Mouse (Mus musculus) right cerebral cortex, postnatal 14 days (tissue): ENCODE results near the gene Zbtb3.

ENCODE experiments used
- DNase-seq: peaks from one replicate; pipeline ENCODE4 v3.0.0; 2022

Gene Zbtb3

DNA sequence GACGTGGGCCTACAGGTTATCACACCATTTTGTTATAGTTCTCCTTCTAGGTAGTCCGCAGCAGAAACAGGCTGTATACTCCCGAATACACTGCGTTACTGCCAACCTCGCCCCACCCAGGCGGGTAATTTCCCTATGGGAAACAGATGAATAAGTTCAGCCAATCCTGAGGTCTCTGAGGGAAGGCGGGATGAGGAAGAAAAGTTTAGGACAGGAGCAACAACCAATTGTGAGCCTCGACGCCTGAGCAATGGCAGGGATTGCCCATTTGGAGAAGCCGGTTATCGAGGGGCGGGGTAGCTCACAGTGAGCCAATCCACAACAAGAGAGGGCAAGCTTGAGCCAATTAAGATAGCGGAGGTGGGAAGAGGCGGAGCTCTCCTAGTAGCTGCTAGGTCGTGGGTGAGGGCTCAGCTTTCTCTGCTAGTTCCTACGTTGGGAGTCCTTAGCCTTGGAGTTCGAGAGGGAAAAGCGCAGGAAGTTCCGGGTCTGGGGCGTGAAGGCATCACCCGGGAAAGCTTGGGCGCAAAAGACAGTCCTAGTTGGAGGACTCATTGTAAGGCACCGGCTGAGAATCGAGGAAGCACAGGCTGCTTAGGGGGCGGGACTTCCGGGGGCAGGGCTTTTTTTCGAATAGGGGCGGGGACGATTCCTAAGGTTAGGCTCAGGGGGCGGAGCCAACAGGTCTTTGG, at the start of gene Zbtb3:
TSS of gene Zbtb3 (plus strand) at position 426 of the 692 bp plus-strand sequence.
- peak; percentile 86 for DNase-seq

DNA sequence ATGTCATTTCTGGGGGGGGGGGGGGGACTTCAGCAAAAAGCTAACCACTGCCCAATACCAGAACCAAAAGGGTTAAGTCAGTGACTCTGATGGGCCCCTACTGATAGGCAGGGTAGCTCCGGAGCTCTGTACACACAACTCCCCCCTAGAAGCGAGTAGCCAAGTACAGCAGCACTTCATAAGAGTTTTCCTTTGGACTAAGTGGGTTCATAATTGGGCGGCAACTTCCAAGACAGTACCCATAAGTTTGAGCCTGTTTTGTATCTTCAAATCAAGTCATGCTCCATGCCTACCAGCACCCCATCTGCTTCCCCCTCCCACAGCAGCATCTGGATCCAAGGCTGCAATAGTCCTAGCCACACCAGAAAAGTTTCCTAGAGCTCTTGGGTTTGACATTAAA, 46.7 kb upstream of the Zbtb3 start:
- DNase-seq = no peak

DNA sequence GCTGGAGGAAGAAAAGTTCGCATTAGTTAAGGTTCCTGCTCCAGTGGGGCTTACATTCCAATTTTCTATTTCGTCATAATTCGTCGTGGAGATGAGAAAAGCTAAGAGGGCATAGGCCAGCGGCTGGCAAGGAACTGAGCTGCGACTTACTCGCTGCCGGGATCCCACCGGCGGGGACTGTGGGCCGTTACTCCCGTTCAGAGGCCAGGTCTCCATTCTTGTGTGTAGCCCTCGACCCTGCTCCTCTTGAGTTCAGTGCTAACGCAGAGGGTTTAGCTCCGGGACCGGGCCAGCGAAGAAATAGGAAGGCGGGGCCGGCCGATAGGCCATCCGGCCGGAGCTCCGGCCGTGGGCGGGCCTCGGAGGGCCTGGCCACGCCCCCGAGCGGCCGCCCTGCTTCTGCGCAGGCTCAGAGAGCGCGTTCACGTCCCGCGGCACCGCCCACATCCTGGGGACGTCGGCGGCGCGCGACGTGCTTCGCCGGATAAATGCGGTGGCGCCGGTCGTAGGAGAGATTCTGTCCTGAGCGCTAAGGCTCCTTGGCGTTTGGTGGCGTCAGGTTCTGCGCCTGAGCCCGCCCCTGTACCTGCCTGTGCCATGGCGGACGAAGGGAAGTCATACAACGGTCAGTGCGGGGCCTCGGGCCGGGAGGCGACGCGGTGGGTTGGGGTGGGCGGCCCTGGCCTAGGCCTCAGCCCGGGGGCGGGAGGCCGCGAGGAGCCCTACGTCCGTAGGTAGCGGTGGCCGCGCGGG, 45.5 kb upstream of the Zbtb3 start, which contains the start of gene Nxf1:
TSS of gene Nxf1 (plus strand) at position 439 of the 753 bp plus-strand sequence.
- DNase-seq = peak; percentile 93

- DNase-seq = no peak
Observed at GRCm38 (mm10) chr19:8757471-8757998, 44.8 kb upstream of the Zbtb3 start.

GRCm38 (mm10) chr19:8758899-8759298, 43.5 kb upstream of the Zbtb3 start:
- DNase-seq = no peak

DNA sequence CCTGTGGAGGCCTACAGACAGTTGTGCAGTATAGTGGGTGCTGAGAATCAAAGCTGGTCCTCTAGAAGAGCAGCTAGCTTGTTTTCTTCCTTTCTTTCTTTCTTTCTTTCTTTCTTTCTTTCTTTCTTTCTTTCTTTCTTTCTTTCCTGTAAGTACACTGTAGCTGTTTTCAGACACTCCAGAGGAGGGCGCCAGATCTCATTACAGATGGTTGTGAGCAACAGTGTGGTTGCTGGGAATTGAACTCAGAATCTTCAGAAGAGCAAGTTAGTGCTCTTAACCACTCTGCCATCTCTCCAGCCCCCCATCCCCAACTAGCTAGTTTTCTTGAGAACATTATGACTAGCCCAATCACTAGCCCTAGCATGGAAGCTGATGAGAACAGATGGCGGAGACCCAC, 41.6 kb upstream of the Zbtb3 start:
- no peak for DNase-seq

GRCm38 (mm10) chr19:8763276-8763675, 39.1 kb upstream of the Zbtb3 start:
- DNase-seq = no peak

DNA sequence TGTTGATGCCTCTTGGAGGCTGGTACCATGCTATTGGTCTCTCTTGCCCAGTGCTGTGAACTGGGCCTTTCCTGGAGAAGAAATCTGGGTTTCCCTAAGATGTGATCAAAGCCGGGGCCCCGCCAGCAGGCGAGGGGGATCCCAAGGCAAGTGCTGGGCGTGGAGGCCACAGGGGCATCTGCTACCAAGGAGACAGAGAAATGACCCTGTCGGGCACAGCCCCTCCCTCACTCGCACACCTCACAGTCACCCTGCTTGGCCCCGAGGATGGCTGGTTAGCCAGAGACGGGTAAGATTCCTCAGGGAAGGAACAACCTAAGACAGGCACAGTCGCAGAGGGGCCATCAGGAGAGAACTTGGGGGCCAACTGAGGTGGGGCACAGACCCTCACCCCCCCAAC, 36.8 kb upstream of the Zbtb3 start:
- DNase-seq = no peak

DNA sequence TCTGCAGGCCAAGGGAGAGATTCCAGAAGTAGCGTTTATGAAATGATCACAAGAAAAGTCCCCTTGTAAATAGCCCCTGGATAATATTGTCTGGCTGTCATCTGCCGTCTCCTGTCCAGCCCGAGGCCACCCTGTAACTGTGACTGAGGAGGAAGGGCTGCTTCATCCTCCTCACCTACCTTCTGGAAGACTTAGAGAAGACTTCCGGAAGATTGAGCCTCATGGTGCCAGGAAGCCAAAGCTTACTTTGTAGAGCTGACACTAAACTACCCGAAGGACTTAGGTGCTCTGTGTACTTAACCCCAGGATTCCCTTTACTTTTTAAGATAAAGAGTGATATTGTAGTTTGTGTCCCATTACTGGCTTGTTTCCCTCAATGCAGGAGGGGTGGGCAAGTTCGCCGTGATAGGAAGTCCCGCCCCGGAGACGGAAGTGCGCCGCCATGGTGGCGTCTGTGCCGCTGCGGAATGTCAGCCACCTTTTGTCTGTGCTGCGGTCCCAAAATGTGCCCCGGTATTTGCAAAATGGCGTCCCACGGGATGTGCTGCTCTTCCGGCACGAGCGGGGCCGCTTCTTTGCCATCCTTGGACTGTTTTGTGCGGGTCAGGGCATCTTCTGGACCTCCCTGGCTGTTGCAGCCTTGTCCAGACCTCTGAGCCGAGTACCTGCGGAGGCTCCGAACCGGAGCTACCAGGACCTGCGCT, 31.6 kb upstream of the Zbtb3 start, which contains the start of gene Tmem223:
TSS of gene Tmem223 (plus strand) at position 430 of the 704 bp plus-strand sequence.
- peak; percentile 80 for DNase-seq

GRCm38 (mm10) chr19:8772996-8773395, 29.4 kb upstream of the Zbtb3 start:
- DNase-seq = no peak

GRCm38 (mm10) chr19:8773409-8773808, 28.9 kb upstream of the Zbtb3 start:
- no peak for DNase-seq

- peak; percentile 95 for DNase-seq
Observed at GRCm38 (mm10) chr19:8774086-8774835, 28.1 kb upstream of the Zbtb3 start, which contains the start of gene Tmem179b. Gene Tmem179b, minus strand, starts transcription at chr19:8774467.

- no peak for DNase-seq
Observed at GRCm38 (mm10) chr19:8774951-8775421, 27.4 kb upstream of the Zbtb3 start.

DNA sequence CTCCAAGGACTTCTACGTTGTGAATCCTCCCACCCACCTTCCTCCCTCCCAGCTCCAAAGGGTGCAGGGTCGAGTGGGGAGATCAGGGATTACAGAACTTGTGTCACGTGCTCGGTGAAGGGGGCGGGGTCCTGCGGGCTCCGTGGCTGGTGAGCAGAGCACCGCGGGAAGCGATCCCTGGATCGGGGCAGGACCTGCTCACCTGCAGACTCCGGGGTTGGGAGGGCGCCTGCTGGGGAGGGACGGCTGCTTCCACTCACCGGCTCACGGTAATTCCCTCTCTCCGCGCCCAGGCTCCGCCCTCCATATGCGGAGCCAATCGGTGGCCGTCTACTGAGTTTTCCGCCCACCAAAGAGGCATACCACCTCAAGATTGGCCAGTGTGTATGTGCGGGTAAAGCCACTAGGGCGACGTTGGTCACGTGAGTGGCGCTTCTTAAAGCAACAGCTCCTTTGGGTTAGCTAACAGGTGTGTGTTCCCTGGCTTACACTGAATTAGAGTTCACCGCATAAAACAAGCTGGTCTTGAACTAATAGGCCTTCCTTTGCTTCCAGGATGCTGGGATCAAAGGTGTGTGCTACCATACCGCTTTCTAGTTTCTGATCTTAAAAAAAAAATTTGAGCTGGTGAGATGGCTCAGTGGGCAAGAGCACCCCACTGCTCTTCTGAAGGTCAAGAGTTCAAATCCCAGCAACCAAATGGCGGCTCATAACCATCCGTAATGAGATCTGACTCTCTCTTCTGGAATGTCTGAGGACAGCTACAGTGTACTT, 16.2 kb upstream of the Zbtb3 start, which contains the start of gene Taf6l:
TSS of gene Taf6l (minus strand) at position 410 of the 774 bp plus-strand sequence.
- DNase-seq = peak; percentile 88

DNA sequence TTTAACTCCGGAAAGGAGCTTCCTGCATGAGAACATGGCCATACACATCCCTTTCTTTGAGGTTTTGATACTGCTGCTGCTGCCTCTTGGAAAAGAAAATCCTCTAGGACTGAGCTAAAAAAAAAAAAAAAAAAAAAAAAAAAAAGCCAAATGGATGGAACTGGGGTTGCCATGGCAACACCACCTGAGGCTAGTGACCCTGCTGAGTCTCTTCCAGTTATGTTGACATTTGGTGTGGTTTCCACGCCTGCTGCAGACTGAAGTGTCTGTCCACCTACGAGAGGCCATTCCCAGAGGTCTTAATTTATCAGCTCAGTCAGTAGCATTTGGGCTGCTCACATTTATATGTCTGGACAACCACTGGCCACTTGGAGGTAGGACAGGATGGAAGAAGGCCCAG, 13.8 kb upstream of the Zbtb3 start:
- no peak for DNase-seq

GRCm38 (mm10) chr19:8789171-8789570, 13.2 kb upstream of the Zbtb3 start:
- DNase-seq = no peak

DNA sequence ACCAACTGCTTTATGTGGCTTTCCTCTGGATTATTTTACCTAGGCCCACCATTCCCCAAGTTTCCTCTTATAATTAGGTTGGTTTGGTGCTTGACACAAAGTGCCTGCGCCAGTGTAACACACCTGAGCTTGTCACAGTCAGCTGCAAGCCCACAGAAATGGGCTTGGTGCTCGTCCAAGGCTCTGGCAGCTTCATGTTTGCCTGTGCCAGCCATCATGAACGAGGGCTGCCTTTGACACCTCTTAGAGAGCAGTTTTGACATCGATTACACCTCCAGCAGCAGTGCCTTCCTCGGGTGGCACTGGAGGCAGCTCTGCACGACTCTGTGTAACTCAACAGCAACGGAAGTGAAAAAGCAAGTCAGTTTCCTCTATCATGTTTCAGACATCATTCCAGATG, 12.2 kb upstream of the Zbtb3 start:
- no peak for DNase-seq

- peak; percentile 85 for DNase-seq
Observed at GRCm38 (mm10) chr19:8798264-8798946, 4.0 kb upstream of the Zbtb3 start, which contains the start of gene Polr2g. Gene Polr2g, minus strand, starts transcription at chr19:8798577.

GRCm38 (mm10) chr19:8798947-8799315, 3.4 kb upstream of the Zbtb3 start:
- DNase-seq = no peak

GRCm38 (mm10) chr19:8803204-8803780, 937 bp downstream of the Zbtb3 start:
- DNase-seq = no peak
